Mouse (Mus musculus) heart, adult 2 months (tissue): ENCODE measurements around the gene Zfand3.

Experiments
- CTCF ChIP-seq: fragments of 200-600 bp; IDR thresholded peaks from 2 replicates; pipeline ENCODE4 v1.8.1; 2022; ENCODE audit warnings: antibody characterized with exemption, mild to moderate bottlenecking, moderate library complexity
- EP300 ChIP-seq: fragments of 200-500 bp; IDR thresholded peaks from 2 replicates; pipeline ENCODE4 v1.6.1; 2011; ENCODE audit warnings: low read depth, low read length, control low read depth; ENCODE audit not compliant: insufficient read depth

DNA sequence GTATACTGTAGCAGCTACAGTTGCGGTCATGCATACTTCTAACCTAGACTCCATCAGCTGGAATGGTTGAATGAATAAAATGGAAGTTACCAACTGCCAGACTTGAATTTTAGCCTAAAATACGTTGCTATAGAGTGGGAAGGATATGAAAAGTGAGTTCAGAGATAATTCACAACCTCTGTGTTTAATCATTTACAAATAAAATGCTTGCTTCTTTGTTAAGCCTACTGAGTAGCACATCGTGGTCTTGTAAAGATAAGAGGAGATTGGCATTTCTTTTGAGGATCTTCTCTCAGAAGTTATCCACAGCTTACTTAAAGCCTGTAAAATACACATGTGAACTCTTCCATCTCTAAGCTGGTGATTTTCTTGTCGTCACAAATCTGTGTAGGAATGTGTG is 93.1 kb downstream of the Zfand3 start:
- no peak for TF ChIP-seq CTCF
- no peak for TF ChIP-seq EP300
